8 mouse cellular contexts compared by ENCODE assay signal in the genomic region with DNA sequence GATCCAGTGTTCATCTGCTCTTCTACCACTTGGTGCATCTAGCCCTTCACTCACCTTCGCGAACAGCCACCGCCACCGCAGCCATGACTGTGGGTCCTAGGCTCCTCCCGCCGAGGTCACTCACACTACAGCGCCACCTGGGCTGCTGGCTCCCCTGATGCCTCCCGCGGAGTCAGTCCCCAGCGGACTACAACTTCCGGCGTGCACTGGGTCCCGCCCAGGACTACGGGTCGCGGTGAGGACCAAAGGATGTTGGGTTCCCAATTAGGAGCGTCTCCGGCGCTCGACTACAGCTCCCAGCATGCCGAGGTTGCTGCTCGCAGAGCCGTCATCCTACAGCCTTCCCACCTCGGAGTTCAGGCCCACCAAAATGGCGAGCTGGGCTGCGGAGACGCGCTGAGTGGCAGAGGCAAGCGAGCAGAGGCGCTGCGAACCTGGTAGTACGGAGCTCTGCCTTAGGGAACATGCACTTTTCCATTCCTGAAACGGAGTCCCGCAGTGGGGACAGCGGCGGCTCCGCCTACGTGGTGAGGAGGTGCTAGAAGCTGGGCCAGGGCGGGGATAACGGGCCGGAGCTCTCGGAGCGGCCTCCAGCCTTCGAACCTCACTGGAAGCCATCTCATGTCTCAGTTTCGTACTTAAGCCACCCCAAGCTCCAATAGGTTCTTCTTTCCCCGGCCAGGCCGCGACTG. TPM values are rescaled to one million over a fixed set of nuclear protein-coding genes. Genes with fewer than 3 reads are reported as not detected.
DNase-seq lines count a peak whose midpoint lies in the region; ATAC-seq lines count a peak whose summit lies in the region.

TSS of gene Snx17 (plus strand) at position 289 of the 692 bp plus-strand sequence.
TSS of gene Eif2b4 (minus strand) at position 492 of the 692 bp plus-strand sequence.

- H3K4me1 ChIP-seq in hindbrain, embryonic 14.5 days (replicated peaks; ENCODE audit: control insufficient read depth, insufficient read depth, low read length), result peaks cover 20% of the 10 kb centered on the region

- DNase-seq in R1 (ENCODE audit: low read depth, low spot score), result peak; percentile 99
- peak; percentile 100 for DNase-seq in cerebellum, postnatal 25 days
- DNase-seq in frontal cortex, postnatal 25 days (ENCODE audit: low spot score in 2 of 2), result peak; percentile 99
- DNase-seq in hindbrain, embryonic 14.5 days (ENCODE audit: low spot score), result peak; percentile 99
- DNase-seq in layer of hippocampus, postnatal 36 days, result peak; percentile 100
- peak; percentile 100 for DNase-seq in lung, postnatal 36 days
- peak; percentile 99 for DNase-seq in retina, postnatal 1 day
- peak; percentile 99 to 100 for DNase-seq in urinary bladder, adult 18-20 months (ENCODE audit: low spot score in 2 of 2)

- H3K27ac ChIP-seq in hindbrain, embryonic 14.5 days, result peak within 1 kb of the TSS; percentile 79

- H3K36me3 ChIP-seq in hindbrain, embryonic 14.5 days (replicated peaks; ENCODE audit: control insufficient read depth, insufficient read depth), result peaks cover 69% of the 10 kb centered on the region

- peak within 1 kb of the TSS; percentile 70 for H3K4me3 ChIP-seq in hindbrain, embryonic 14.5 days (replicated peaks; ENCODE audit: low read length)

- under 1% methylated on average over 46 of the region's 48 CpGs for WGBS in hindbrain, embryonic 14.5 days

- peak; percentile 97 for ATAC-seq in hindbrain, embryonic 14.5 days (ENCODE audit: low FRiP score)

- peak within 1 kb of the TSS; percentile 81 for H3K9ac ChIP-seq in hindbrain, embryonic 14.5 days

- peak within 1 kb of the TSS; percentile 81 for H3K4me2 ChIP-seq in hindbrain, embryonic 14.5 days (replicated peaks)

- no peaks in the 10 kb centered on the region for H3K27me3 ChIP-seq in hindbrain, embryonic 14.5 days (ENCODE audit: control insufficient read depth, insufficient read depth, low read length)

- no peaks in the 10 kb centered on the region for H3K9me3 ChIP-seq in hindbrain, embryonic 14.5 days (ENCODE audit: control insufficient read depth, low read length)

RNA-seq across cellular contexts. Expression of gene Snx17, which starts in this region (rescaled TPM):
- 107 and 108 TPM in 2 replicates for polyA plus RNA-seq in hindbrain, embryonic 14.5 days (2014; fragmentation: Nextera tagmentation; extraction: Ambion mirVana)
- total RNA-seq in layer of hippocampus, postnatal 36 days (2021), result 10 to 100 TPM; 77.0 to 83.7 TPM

RNA-seq across cellular contexts. Expression of gene Eif2b4, which starts in this region (rescaled TPM):
- 77.3 and 78.6 TPM in 2 replicates for polyA plus RNA-seq in hindbrain, embryonic 14.5 days (2014; fragmentation: Nextera tagmentation; extraction: Ambion mirVana)
- 10 to 100 TPM; 38.7 to 46.9 TPM for total RNA-seq in layer of hippocampus, postnatal 36 days (2021)

Comparison
In these comparisons a context has a peak if more than half of its experiments do, and no peak if none do; other contexts are left out.
1. Peak in every context shown above with its lines: DNase-seq, ATAC-seq, H3K4me3 ChIP-seq and H3K27ac ChIP-seq.